Mouse (Mus musculus): ENCODE results near the gene Shroom3. TPM values are rescaled to one million over a fixed set of nuclear protein-coding genes. Genes with fewer than 3 reads are reported as not detected.

Gene Shroom3
- polyA plus RNA-seq, 1 experiment from 2014 or later = 6.2 TPM

DNA sequence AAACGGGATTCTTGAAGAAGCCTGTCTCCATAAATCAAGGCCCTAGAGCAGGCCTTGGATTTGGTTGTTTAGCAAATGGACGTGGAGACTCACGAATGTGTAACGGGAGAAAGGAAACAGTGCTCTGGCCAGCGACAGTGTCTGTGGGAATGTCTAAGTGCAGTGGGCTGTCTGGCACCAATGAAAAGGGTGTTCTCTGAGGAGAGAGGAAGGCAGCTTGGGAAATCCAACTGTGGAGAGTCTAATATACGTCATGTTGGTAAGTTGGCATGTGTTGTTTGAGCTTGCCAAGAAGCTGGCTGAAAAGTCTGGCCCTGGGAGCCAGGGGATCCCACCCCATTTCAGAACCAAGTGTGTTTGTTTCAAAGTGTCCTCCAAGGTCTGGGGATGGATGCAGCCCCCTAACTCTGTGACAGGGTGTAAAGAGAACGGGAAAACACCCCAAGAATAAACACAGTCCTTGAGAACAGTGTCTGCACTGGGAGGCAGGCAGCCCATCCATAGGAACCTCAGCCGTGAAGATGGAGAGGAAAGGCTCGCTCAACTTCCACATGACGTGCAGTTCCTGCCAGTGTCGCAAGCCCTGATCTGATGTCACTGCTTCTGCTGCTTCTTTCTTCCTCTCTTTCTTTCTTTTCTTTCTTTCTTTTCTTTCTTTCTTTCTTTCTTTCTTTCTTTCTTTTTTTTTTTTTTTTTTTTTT lies 134.0 kb downstream of the Shroom3 start:
- ATAC-seq (ENCODE audit: low FRiP score) = no peak
- no peak overlapping the region for H3K9ac ChIP-seq (ENCODE audit: low read length)
- DNase-seq (ENCODE audit: low spot score, missing footprints) = no peak
- no peak overlapping the region for H3K4me3 ChIP-seq (ENCODE audit: low read depth, low read length)
- H3K27me3 ChIP-seq (ENCODE audit: control insufficient read depth, insufficient read depth, low read length) = no peaks in the 10 kb centered on the region
- H3K27ac ChIP-seq (ENCODE audit: low read depth, low read length) = no peak overlapping the region
- H3K4me1 ChIP-seq (ENCODE audit: control insufficient read depth, insufficient read depth, low read length) = peaks cover 9% of the 10 kb centered on the region
- no peak overlapping the region for H3K4me2 ChIP-seq
- 86% methylated on average over 11 of the region's 11 CpGs for WGBS
- H3K9me3 ChIP-seq (ENCODE audit: control insufficient read depth, low read length) = no peaks in the 10 kb centered on the region
- H3K36me3 ChIP-seq (ENCODE audit: control insufficient read depth, insufficient read depth, low read length) = no peaks in the 10 kb centered on the region

DNA sequence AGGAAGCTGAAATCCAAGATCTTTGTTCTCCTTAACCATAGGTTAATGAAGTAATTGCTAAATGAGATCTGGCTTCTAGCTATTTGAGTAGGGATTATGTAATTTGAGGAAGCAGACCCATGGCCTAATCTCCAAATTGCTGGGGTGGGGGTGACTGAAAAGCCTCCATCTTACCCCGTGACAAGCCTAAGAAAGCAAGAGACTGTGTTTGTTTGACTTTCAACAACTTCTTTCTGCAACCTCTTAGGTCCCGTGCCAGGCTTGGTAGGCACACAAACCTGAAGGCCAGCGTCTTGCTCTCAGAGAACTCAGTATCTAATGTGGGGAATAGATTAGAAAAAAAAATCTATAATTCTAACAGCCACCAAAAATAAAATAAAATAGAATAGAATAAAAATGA lies 138.1 kb downstream of the Shroom3 start:
- no peaks in the 10 kb centered on the region for H3K9me3 ChIP-seq (ENCODE audit: control insufficient read depth, low read length)
- no peak overlapping the region for H3K4me2 ChIP-seq
- no peaks in the 10 kb centered on the region for H3K27me3 ChIP-seq (ENCODE audit: control insufficient read depth, insufficient read depth, low read length)
- no peak overlapping the region for H3K27ac ChIP-seq (ENCODE audit: low read depth, low read length)
- DNase-seq (ENCODE audit: low spot score, missing footprints) (no peak), ATAC-seq (ENCODE audit: low FRiP score) (no peak)
- H3K36me3 ChIP-seq (ENCODE audit: control insufficient read depth, insufficient read depth, low read length) = no peaks in the 10 kb centered on the region
- no peak overlapping the region for H3K4me3 ChIP-seq (ENCODE audit: low read depth, low read length)
- H3K9ac ChIP-seq (ENCODE audit: low read length) = no peak overlapping the region
- WGBS = 55% methylated on average over 3 of the region's 3 CpGs
- 0 out of 2 replicates have a peak, but pooled peaks cover 2% of the 10 kb centered on the region for H3K4me1 ChIP-seq (ENCODE audit: control insufficient read depth, insufficient read depth, low read length)

DNA sequence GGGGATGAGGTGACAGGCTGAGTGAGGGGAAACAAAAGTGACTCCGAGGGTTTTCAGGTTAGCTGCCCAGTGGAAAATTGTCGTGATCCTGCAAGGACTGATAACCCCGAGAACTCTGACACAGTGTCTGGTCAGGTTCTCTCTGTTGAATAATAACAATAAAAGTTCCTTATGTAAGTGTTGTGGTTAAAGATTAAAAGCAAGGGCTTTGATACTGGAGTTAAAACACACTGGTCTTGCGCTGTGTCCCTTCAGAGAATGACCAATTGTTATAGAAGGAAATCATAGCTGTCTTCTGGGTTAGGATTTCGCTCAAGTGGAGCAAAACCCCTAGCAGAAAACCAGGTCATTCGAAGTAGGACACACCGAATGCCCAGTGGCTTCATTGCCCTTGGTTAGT lies 140.3 kb downstream of the Shroom3 start:
- H3K36me3 ChIP-seq (ENCODE audit: control insufficient read depth, insufficient read depth, low read length) = no peaks in the 10 kb centered on the region
- H3K4me3 ChIP-seq (ENCODE audit: low read depth, low read length) = no peak overlapping the region
- no peaks in the 10 kb centered on the region for H3K4me1 ChIP-seq (ENCODE audit: control insufficient read depth, insufficient read depth, low read length)
- H3K4me2 ChIP-seq = no peak overlapping the region
- no peak overlapping the region for H3K27ac ChIP-seq (ENCODE audit: low read depth, low read length)
- DNase-seq (ENCODE audit: low spot score, missing footprints) (no peak), ATAC-seq (ENCODE audit: low FRiP score) (no peak)
- H3K9me3 ChIP-seq (ENCODE audit: control insufficient read depth, low read length) = no peaks in the 10 kb centered on the region
- WGBS = 88% methylated on average over 7 of the region's 7 CpGs
- no peaks in the 10 kb centered on the region for H3K27me3 ChIP-seq (ENCODE audit: control insufficient read depth, insufficient read depth, low read length)
- H3K9ac ChIP-seq (ENCODE audit: low read length) = no peak overlapping the region

DNA sequence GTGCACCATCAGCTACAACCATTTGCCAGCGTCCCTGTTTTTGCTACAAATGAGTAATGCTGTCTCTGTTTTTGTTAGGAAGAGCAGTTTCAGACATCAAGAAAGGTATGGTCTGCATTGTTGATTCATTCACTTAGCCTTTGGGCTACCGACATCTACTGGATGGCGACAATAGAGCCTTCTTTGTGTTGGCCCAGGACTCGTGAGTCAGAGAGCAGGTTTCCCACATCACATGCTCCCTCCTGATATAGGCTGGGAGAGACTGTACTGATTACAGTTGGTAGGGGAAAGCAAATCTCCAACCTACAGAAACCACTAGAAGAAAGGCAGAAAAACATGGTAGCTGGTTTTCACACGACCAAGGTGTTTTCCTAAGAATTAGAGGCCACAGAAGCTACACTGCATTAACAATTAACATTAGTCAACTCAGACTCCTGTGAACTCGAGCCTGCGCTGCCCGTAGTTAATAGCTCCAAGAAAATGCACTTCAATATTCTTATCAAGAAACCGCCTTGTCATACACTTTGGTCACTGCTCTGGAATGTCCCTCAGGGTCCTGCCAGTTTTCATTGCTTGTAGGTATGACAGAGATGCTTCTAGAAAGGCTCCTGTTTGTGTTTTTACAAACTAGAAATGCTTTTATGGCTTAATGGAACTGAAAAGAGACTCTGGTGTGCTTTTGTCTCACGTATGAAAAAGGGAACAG lies 141.2 kb downstream of the Shroom3 start:
- H3K9ac ChIP-seq (ENCODE audit: low read length) = no peak overlapping the region
- no peak overlapping the region for H3K4me3 ChIP-seq (ENCODE audit: low read depth, low read length)
- no peaks in the 10 kb centered on the region for H3K9me3 ChIP-seq (ENCODE audit: control insufficient read depth, low read length)
- DNase-seq (ENCODE audit: low spot score, missing footprints) (no peak), ATAC-seq (ENCODE audit: low FRiP score) (no peak)
- H3K27ac ChIP-seq (ENCODE audit: low read depth, low read length) = no peak overlapping the region
- H3K27me3 ChIP-seq (ENCODE audit: control insufficient read depth, insufficient read depth, low read length) = no peaks in the 10 kb centered on the region
- 86% methylated on average over 10 of the region's 10 CpGs for WGBS
- H3K4me2 ChIP-seq = no peak overlapping the region
- H3K36me3 ChIP-seq (ENCODE audit: control insufficient read depth, insufficient read depth, low read length) = no peaks in the 10 kb centered on the region
- no peaks in the 10 kb centered on the region for H3K4me1 ChIP-seq (ENCODE audit: control insufficient read depth, insufficient read depth, low read length)

DNA sequence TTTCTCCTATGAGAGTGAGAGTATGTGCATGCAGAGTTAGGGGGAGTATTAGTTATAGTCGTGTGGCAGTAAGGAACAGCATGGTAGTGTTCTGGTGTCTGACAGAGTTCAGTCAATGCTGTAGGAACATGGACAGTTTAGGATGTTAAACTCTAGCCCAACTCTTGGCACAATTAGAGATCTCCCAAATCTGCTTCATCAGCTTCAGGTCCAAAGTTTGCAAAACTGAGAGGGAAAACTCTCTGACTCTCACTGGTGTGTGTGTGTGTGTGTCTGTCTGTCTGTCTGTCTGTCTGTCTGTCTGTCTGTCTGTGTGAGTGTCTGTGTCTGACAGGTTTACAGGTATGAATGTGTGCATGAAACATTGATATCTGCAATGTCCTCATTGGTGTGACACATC lies 147.2 kb downstream of the Shroom3 start:
- H3K27ac ChIP-seq (ENCODE audit: low read depth, low read length) = no peak overlapping the region
- H3K9me3 ChIP-seq (ENCODE audit: control insufficient read depth, low read length) = no peaks in the 10 kb centered on the region
- no peaks in the 10 kb centered on the region for H3K4me1 ChIP-seq (ENCODE audit: control insufficient read depth, insufficient read depth, low read length)
- H3K27me3 ChIP-seq (ENCODE audit: control insufficient read depth, insufficient read depth, low read length) = no peaks in the 10 kb centered on the region
- H3K9ac ChIP-seq (ENCODE audit: low read length) = no peak overlapping the region
- no peaks in the 10 kb centered on the region for H3K36me3 ChIP-seq (ENCODE audit: control insufficient read depth, insufficient read depth, low read length)
- H3K4me3 ChIP-seq (ENCODE audit: low read depth, low read length) = no peak overlapping the region
- no peak for ATAC-seq (ENCODE audit: low FRiP score)
- no peak overlapping the region for H3K4me2 ChIP-seq
- 78% methylated on average over 1 of the region's 1 CpGs for WGBS
- DNase-seq (ENCODE audit: low spot score, missing footprints) = no peak

DNA sequence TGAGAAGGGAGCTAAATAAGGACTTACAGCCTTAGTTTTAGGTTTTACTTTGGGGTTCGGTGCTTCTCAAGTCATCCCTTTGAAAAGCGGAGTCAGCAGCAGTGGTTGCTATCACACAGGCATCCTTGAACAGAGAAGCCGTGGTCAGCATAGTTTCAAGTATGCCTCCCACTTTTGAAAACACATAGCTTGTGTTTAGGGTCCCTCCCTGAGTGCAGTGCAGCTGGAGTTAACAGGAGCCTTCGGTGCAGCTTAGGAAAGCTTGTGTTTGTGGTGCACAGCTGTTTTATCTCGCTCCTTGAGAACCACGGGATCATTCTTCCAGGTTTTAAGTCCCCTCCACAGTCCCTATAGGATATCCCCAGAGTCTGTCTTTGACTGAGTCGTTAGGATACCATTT lies 151.3 kb downstream of the Shroom3 start:
- ATAC-seq (ENCODE audit: low FRiP score) = no peak
- Histone ChIP-seq H3K27ac (ENCODE audit: low read depth, low read length) (no peak overlapping the region), H3K9me3 (ENCODE audit: control insufficient read depth, low read length) (no peaks in the 10 kb centered on the region), H3K4me2 (no peak overlapping the region), H3K4me3 (ENCODE audit: low read depth, low read length) (no peak overlapping the region), H3K36me3 (ENCODE audit: control insufficient read depth, insufficient read depth, low read length) (no peaks in the 10 kb centered on the region), H3K9ac (ENCODE audit: low read length) (no peak overlapping the region), H3K4me1 (ENCODE audit: control insufficient read depth, insufficient read depth, low read length) (no peaks in the 10 kb centered on the region; the same call in none of the 2 replicates), H3K27me3 (ENCODE audit: control insufficient read depth, insufficient read depth, low read length) (no peaks in the 10 kb centered on the region)
- WGBS = 71% methylated on average over 7 of the region's 7 CpGs
- no peak for DNase-seq (ENCODE audit: low spot score, missing footprints)

DNA sequence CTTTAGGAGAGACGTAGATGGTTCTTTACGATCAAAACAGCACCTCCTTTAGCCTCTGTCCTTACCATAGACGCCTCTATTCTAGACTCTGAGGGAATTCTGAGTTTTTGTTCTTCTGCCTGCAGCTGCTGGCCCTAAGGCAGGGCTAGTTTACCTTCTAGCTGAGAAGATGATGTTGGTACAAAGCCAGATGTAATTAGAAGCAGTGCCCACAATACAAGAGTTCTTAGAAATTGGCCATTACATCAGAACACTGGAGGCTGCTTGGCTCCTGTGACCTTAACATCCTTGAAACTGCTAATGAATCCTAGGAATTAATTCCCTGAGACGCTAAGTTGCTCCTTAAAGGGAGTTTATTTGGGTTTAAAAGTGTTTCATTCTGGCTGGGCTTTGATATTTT lies 154.1 kb downstream of the Shroom3 start:
- Histone ChIP-seq H3K4me2 (no peak overlapping the region), H3K27me3 (ENCODE audit: control insufficient read depth, insufficient read depth, low read length) (no peaks in the 10 kb centered on the region), H3K27ac (ENCODE audit: low read depth, low read length) (no peak overlapping the region), H3K4me3 (ENCODE audit: low read depth, low read length) (no peak overlapping the region), H3K4me1 (ENCODE audit: control insufficient read depth, insufficient read depth, low read length) (no peaks in the 10 kb centered on the region; the same call in none of the 2 replicates), H3K9me3 (ENCODE audit: control insufficient read depth, low read length) (no peaks in the 10 kb centered on the region), H3K9ac (ENCODE audit: low read length) (no peak overlapping the region), H3K36me3 (ENCODE audit: control insufficient read depth, insufficient read depth, low read length) (no peaks in the 10 kb centered on the region)
- WGBS = 84% methylated on average over 4 of the region's 4 CpGs
- no peak for DNase-seq (ENCODE audit: low spot score, missing footprints)
- no peak for ATAC-seq (ENCODE audit: low FRiP score)

DNA sequence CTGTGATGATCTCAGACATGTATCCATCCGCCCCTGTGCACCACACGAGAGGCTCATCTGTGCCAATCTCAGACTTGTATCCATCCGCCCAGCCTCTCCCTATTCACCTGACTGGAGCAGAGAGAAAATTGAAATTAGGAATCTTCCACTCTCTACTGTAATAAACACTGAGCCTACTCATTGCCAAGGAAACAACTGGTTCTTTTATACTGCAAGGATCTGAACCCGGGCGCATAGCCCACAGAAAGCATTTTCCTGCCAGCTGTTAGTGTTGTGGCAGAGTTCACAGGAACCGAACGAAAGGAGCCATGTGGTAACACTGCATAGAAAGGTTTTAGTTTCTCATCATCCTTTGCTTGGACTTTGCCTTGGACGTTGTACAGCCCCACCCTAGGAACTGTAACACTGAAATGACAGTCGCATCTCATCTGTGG lies 155.1 kb downstream of the Shroom3 start:
- Histone ChIP-seq H3K27me3 (ENCODE audit: control insufficient read depth, insufficient read depth, low read length) (no peaks in the 10 kb centered on the region), H3K27ac (ENCODE audit: low read depth, low read length) (no peak overlapping the region), H3K9me3 (ENCODE audit: control insufficient read depth, low read length) (no peaks in the 10 kb centered on the region), H3K9ac (ENCODE audit: low read length) (no peak overlapping the region), H3K36me3 (ENCODE audit: control insufficient read depth, insufficient read depth, low read length) (no peaks in the 10 kb centered on the region), H3K4me1 (ENCODE audit: control insufficient read depth, insufficient read depth, low read length) (peaks cover 9% of the 10 kb centered on the region), H3K4me3 (ENCODE audit: low read depth, low read length) (no peak overlapping the region), H3K4me2 (no peak overlapping the region)
- 93% methylated on average over 9 of the region's 9 CpGs for WGBS
- DNase-seq (ENCODE audit: low spot score, missing footprints) = no peak
- no peak for ATAC-seq (ENCODE audit: low FRiP score)

DNA sequence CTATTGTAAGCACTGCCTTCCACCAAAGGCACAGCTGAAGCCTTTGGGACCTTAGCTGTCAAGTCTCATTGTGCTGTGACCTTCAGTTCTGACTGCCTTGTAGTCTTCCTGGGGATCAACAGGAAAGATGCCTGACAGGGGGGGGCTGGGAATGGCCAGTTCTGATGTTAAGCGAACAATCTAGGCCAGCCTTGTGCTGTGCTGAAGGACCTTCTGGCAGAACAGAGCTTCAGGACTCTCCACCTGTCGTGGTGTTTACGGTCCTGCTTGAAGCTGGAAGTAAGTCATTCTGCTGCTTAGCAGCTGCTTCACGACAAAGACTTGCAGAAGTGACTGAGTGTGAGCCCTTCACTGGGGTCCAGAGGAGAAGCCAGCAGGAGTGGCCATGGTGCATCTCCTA lies 156.1 kb downstream of the Shroom3 start:
- H3K4me1 ChIP-seq (ENCODE audit: control insufficient read depth, insufficient read depth, low read length) = peaks cover 17% of the 10 kb centered on the region
- ATAC-seq (ENCODE audit: low FRiP score) (no peak), DNase-seq (ENCODE audit: low spot score, missing footprints) (no peak)
- 77% methylated on average over 4 of the region's 4 CpGs for WGBS
- H3K4me2 ChIP-seq = no peak overlapping the region
- H3K4me3 ChIP-seq (ENCODE audit: low read depth, low read length) = no peak overlapping the region
- H3K9me3 ChIP-seq (ENCODE audit: control insufficient read depth, low read length) = no peaks in the 10 kb centered on the region
- H3K36me3 ChIP-seq (ENCODE audit: control insufficient read depth, insufficient read depth, low read length) = no peaks in the 10 kb centered on the region
- H3K27me3 ChIP-seq (ENCODE audit: control insufficient read depth, insufficient read depth, low read length) = no peaks in the 10 kb centered on the region
- H3K27ac ChIP-seq (ENCODE audit: low read depth, low read length) = no peak overlapping the region
- no peak overlapping the region for H3K9ac ChIP-seq (ENCODE audit: low read length)

All from midbrain, embryonic 11.5 days (tissue).